Mouse (Mus musculus): ENCODE results near the gene Ormdl3.

Gene Ormdl3

GRCm38 (mm10) chr11:98588833-98589281 is 1.7 kb upstream of the Ormdl3 start:
- no peak for DNase-seq (ENCODE audit: low read depth, low spot score)

- peak; percentile 56 for DNase-seq (ENCODE audit: low read depth, low spot score)
Measured at GRCm38 (mm10) chr11:98587684-98588546, 747 bp upstream of the Ormdl3 start.

GRCm38 (mm10) chr11:98586087-98586891 is 879 bp downstream of the Ormdl3 start:
- no peak for DNase-seq (ENCODE audit: low read depth, low spot score)

GRCm38 (mm10) chr11:98584629-98585177 is 2.5 kb downstream of the Ormdl3 start:
- DNase-seq (ENCODE audit: low read depth, low spot score), result no peak

GRCm38 (mm10) chr11:98584146-98584545 is 3.0 kb downstream of the Ormdl3 start:
- no peak for DNase-seq (ENCODE audit: low read depth, low spot score)

- no peak for DNase-seq (ENCODE audit: low read depth, low spot score)
Measured at GRCm38 (mm10) chr11:98583571-98583970, 3.6 kb downstream of the Ormdl3 start.

- no peak for DNase-seq (ENCODE audit: low read depth, low spot score)
Measured at GRCm38 (mm10) chr11:98583265-98583552, 4.0 kb downstream of the Ormdl3 start.

- no peak for DNase-seq (ENCODE audit: low read depth, low spot score)
Measured at GRCm38 (mm10) chr11:98582551-98583264, 4.5 kb downstream of the Ormdl3 start.

- DNase-seq (ENCODE audit: low read depth, low spot score), result no peak
Measured at GRCm38 (mm10) chr11:98582030-98582388, 5.2 kb downstream of the Ormdl3 start.

GRCm38 (mm10) chr11:98581286-98582029 is 5.7 kb downstream of the Ormdl3 start:
- no peak for DNase-seq (ENCODE audit: low read depth, low spot score)

GRCm38 (mm10) chr11:98580301-98581121 is 6.7 kb downstream of the Ormdl3 start:
- no peak for DNase-seq (ENCODE audit: low read depth, low spot score)

- DNase-seq (ENCODE audit: low read depth, low spot score), result no peak
Measured at GRCm38 (mm10) chr11:98577776-98578175, 9.4 kb downstream of the Ormdl3 start.

- no peak for DNase-seq (ENCODE audit: low read depth, low spot score)
Measured at GRCm38 (mm10) chr11:98569461-98569860, 17.7 kb downstream of the Ormdl3 start.

GRCm38 (mm10) chr11:98568326-98568725 is 18.8 kb downstream of the Ormdl3 start:
- DNase-seq (ENCODE audit: low read depth, low spot score), result no peak

- DNase-seq (ENCODE audit: low read depth, low spot score), result no peak
Measured at GRCm38 (mm10) chr11:98563921-98564414, 23.2 kb downstream of the Ormdl3 start.

GRCm38 (mm10) chr11:98563025-98563424 is 24.1 kb downstream of the Ormdl3 start:
- no peak for DNase-seq (ENCODE audit: low read depth, low spot score)

- peak; percentile 34 for DNase-seq (ENCODE audit: low read depth, low spot score)
Measured at GRCm38 (mm10) chr11:98560942-98561341, 26.2 kb downstream of the Ormdl3 start.

- no peak for DNase-seq (ENCODE audit: low read depth, low spot score)
Measured at GRCm38 (mm10) chr11:98555124-98555700, 32.0 kb downstream of the Ormdl3 start.

- no peak for DNase-seq (ENCODE audit: low read depth, low spot score)
Measured at GRCm38 (mm10) chr11:98553966-98554365, 33.2 kb downstream of the Ormdl3 start.
